Mouse (Mus musculus): ENCODE measurements around the gene 4930467E23Rik. TPM values are rescaled to one million over a fixed set of nuclear protein-coding genes. Genes with fewer than 3 reads are reported as not detected.
"Not testable (repeated sequence)": the region's sequence is repeated elsewhere in the genome, so short reads cannot be mapped to it uniquely, and the experiment has no call there.

Gene 4930467E23Rik
- polyA plus RNA-seq, 1 experiment from 2014 or later, result not detected

GRCm38 (mm10) chr8:19762860-19763592, 33.6 kb downstream of the 4930467E23Rik start:
- H3K4me2 ChIP-seq (replicated peaks; ENCODE audit: low read depth); ATAC-seq (ENCODE audit: low FRiP score, low TSS enrichment); H3K9me3 ChIP-seq (ENCODE audit: control insufficient read depth, low read length); H3K36me3 ChIP-seq (ENCODE audit: control insufficient read depth, insufficient read depth, low read length); H3K4me3 ChIP-seq (ENCODE audit: low read depth, low read length); H3K27ac ChIP-seq (replicated peaks); H3K4me1 ChIP-seq (replicated peaks; ENCODE audit: control insufficient read depth, insufficient read depth); H3K27me3 ChIP-seq (ENCODE audit: control insufficient read depth, insufficient read depth, low read length); H3K9ac ChIP-seq (ENCODE audit: low read length); DNase-seq (ENCODE audit: low spot score): not testable (repeated sequence)
- 64% methylated on average over 4 of the region's 4 CpGs for WGBS

GRCm38 (mm10) chr8:19765531-19765930, 36.2 kb downstream of the 4930467E23Rik start:
- H3K4me3 ChIP-seq (ENCODE audit: low read depth, low read length); H3K27me3 ChIP-seq (ENCODE audit: control insufficient read depth, insufficient read depth, low read length); H3K9ac ChIP-seq (ENCODE audit: low read length); H3K4me2 ChIP-seq (replicated peaks; ENCODE audit: low read depth); H3K27ac ChIP-seq (replicated peaks); H3K36me3 ChIP-seq (ENCODE audit: control insufficient read depth, insufficient read depth, low read length); ATAC-seq (ENCODE audit: low FRiP score, low TSS enrichment); H3K9me3 ChIP-seq (ENCODE audit: control insufficient read depth, low read length); DNase-seq (ENCODE audit: low spot score); H3K4me1 ChIP-seq (replicated peaks; ENCODE audit: control insufficient read depth, insufficient read depth): not testable (repeated sequence)

DNA sequence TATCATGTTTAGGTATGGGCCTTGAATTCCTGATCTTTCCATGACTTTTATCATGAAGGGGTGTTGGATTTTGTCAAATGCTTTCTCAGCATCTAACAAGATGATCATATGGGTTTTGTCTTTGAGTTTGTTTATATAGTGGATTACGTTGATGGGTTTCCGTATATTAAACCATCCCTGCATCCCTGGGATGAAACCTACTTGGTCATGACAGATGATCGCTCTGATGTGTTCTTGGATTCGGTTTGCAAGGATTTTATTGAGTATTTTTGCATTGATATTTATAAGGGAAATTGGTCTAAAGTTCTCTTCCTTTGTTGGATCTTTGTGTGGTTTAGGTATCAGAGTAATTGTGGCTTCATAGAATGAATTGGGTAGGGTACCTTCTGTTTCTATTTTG, 44.1 kb downstream of the 4930467E23Rik start:
- not testable (repeated sequence) for H3K36me3 ChIP-seq (ENCODE audit: control insufficient read depth, insufficient read depth, low read length); H3K4me2 ChIP-seq (replicated peaks; ENCODE audit: low read depth); H3K4me3 ChIP-seq (ENCODE audit: low read depth, low read length); H3K27ac ChIP-seq (replicated peaks); ATAC-seq (ENCODE audit: low FRiP score, low TSS enrichment); H3K27me3 ChIP-seq (ENCODE audit: control insufficient read depth, insufficient read depth, low read length); H3K9ac ChIP-seq (ENCODE audit: low read length); H3K9me3 ChIP-seq (ENCODE audit: control insufficient read depth, low read length); DNase-seq (ENCODE audit: low spot score); H3K4me1 ChIP-seq (replicated peaks; ENCODE audit: control insufficient read depth, insufficient read depth)
- WGBS, result 72% methylated on average over 4 of the region's 4 CpGs

- H3K9ac ChIP-seq (ENCODE audit: low read length); H3K36me3 ChIP-seq (ENCODE audit: control insufficient read depth, insufficient read depth, low read length); H3K27me3 ChIP-seq (ENCODE audit: control insufficient read depth, insufficient read depth, low read length); H3K27ac ChIP-seq (replicated peaks); DNase-seq (ENCODE audit: low spot score); H3K4me3 ChIP-seq (ENCODE audit: low read depth, low read length); ATAC-seq (ENCODE audit: low FRiP score, low TSS enrichment); H3K4me2 ChIP-seq (replicated peaks; ENCODE audit: low read depth); H3K4me1 ChIP-seq (replicated peaks; ENCODE audit: control insufficient read depth, insufficient read depth); H3K9me3 ChIP-seq (ENCODE audit: control insufficient read depth, low read length): not testable (repeated sequence)
Measured at GRCm38 (mm10) chr8:19776311-19776710, 46.9 kb downstream of the 4930467E23Rik start.

GRCm38 (mm10) chr8:19777500-19777899, 48.1 kb downstream of the 4930467E23Rik start:
- WGBS, result 49% methylated on average over 2 of the region's 2 CpGs
- H3K9me3 ChIP-seq (ENCODE audit: control insufficient read depth, low read length); H3K9ac ChIP-seq (ENCODE audit: low read length); H3K27me3 ChIP-seq (ENCODE audit: control insufficient read depth, insufficient read depth, low read length); H3K4me2 ChIP-seq (replicated peaks; ENCODE audit: low read depth); H3K36me3 ChIP-seq (ENCODE audit: control insufficient read depth, insufficient read depth, low read length); H3K27ac ChIP-seq (replicated peaks); H3K4me3 ChIP-seq (ENCODE audit: low read depth, low read length); DNase-seq (ENCODE audit: low spot score); H3K4me1 ChIP-seq (replicated peaks; ENCODE audit: control insufficient read depth, insufficient read depth); ATAC-seq (ENCODE audit: low FRiP score, low TSS enrichment): not testable (repeated sequence)

DNA sequence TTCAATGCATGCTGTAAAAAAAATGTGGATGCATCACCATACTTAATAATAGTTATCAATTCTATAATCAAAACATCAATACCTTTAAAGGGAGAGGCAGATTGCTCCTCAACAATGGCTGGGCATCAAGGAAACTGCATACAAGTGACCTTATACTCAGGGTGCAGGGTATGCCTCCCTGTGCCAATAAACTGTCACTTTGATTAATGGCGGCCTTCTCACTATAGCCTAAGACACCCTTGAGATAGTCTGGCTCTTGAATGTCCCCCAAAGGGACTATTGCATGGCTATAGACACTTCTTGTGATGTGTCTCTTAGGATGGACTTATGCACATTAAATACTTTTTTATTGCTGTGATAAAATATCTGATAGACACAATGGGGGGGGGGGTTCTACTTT, 48.8 kb downstream of the 4930467E23Rik start:
- not testable (repeated sequence) for H3K9ac ChIP-seq (ENCODE audit: low read length); H3K27ac ChIP-seq (replicated peaks); H3K27me3 ChIP-seq (ENCODE audit: control insufficient read depth, insufficient read depth, low read length); H3K4me3 ChIP-seq (ENCODE audit: low read depth, low read length); H3K4me1 ChIP-seq (replicated peaks; ENCODE audit: control insufficient read depth, insufficient read depth); H3K36me3 ChIP-seq (ENCODE audit: control insufficient read depth, insufficient read depth, low read length); H3K9me3 ChIP-seq (ENCODE audit: control insufficient read depth, low read length); H3K4me2 ChIP-seq (replicated peaks; ENCODE audit: low read depth); DNase-seq (ENCODE audit: low spot score); ATAC-seq (ENCODE audit: low FRiP score, low TSS enrichment)
- 32% methylated on average over 1 of the region's 1 CpGs for WGBS

GRCm38 (mm10) chr8:19778891-19779290, 49.5 kb downstream of the 4930467E23Rik start:
- not testable (repeated sequence) for DNase-seq (ENCODE audit: low spot score); H3K9ac ChIP-seq (ENCODE audit: low read length); H3K27ac ChIP-seq (replicated peaks); H3K9me3 ChIP-seq (ENCODE audit: control insufficient read depth, low read length); ATAC-seq (ENCODE audit: low FRiP score, low TSS enrichment); H3K4me2 ChIP-seq (replicated peaks; ENCODE audit: low read depth); H3K27me3 ChIP-seq (ENCODE audit: control insufficient read depth, insufficient read depth, low read length); H3K36me3 ChIP-seq (ENCODE audit: control insufficient read depth, insufficient read depth, low read length); H3K4me1 ChIP-seq (replicated peaks; ENCODE audit: control insufficient read depth, insufficient read depth); H3K4me3 ChIP-seq (ENCODE audit: low read depth, low read length)
- 90% methylated on average over 8 of the region's 8 CpGs for WGBS

DNA sequence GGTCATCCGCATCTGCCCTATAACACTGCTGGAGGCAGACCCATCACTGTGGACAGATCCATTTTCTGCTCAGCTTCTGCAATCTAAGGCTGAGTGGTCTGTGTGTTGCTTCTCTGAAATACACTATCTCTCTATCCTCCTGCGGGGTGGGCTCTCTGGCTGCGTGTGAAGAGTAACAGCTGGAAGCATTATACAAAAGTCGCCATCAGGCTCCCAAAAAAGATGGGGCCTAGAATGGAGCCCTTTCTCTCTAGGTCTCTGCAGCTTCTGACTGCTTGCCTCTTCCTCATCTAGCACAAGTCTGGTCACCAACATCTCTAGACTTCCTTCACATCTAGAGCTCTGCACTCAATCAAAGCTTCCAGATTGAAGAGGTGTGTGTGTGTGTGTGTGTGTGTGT, 50.8 kb downstream of the 4930467E23Rik start:
- WGBS, result 84% methylated on average over 4 of the region's 4 CpGs
- H3K9ac ChIP-seq (ENCODE audit: low read length); H3K9me3 ChIP-seq (ENCODE audit: control insufficient read depth, low read length); H3K27ac ChIP-seq (replicated peaks); ATAC-seq (ENCODE audit: low FRiP score, low TSS enrichment); DNase-seq (ENCODE audit: low spot score); H3K4me3 ChIP-seq (ENCODE audit: low read depth, low read length); H3K36me3 ChIP-seq (ENCODE audit: control insufficient read depth, insufficient read depth, low read length); H3K4me2 ChIP-seq (replicated peaks; ENCODE audit: low read depth); H3K4me1 ChIP-seq (replicated peaks; ENCODE audit: control insufficient read depth, insufficient read depth); H3K27me3 ChIP-seq (ENCODE audit: control insufficient read depth, insufficient read depth, low read length): not testable (repeated sequence)

GRCm38 (mm10) chr8:19780658-19781057, 51.3 kb downstream of the 4930467E23Rik start:
- H3K27me3 ChIP-seq (ENCODE audit: control insufficient read depth, insufficient read depth, low read length); H3K4me3 ChIP-seq (ENCODE audit: low read depth, low read length); H3K36me3 ChIP-seq (ENCODE audit: control insufficient read depth, insufficient read depth, low read length); H3K27ac ChIP-seq (replicated peaks); H3K4me1 ChIP-seq (replicated peaks; ENCODE audit: control insufficient read depth, insufficient read depth); DNase-seq (ENCODE audit: low spot score); H3K9me3 ChIP-seq (ENCODE audit: control insufficient read depth, low read length); H3K9ac ChIP-seq (ENCODE audit: low read length); H3K4me2 ChIP-seq (replicated peaks; ENCODE audit: low read depth); ATAC-seq (ENCODE audit: low FRiP score, low TSS enrichment): not testable (repeated sequence)

Measured in stomach, postnatal 0 days (tissue).